Mouse (Mus musculus) heart, adult 2 months (tissue): ENCODE results near the gene F7. TPM values are rescaled to one million over a fixed set of nuclear protein-coding genes. Genes with fewer than 3 reads are reported as not detected.

Experiments
- DNase-seq, 2 experiments: peaks; one replicate each; pipeline ENCODE4 v3.0.0; 2021
- H3K27ac ChIP-seq: fragments of 200-600 bp; 2 replicates; pipeline ENCODE4 v1.8.1; 2022
- H3K27me3 ChIP-seq: fragments of 200-500 bp; 2 replicates; pipeline ENCODE4 v1.6.1; 2012; ENCODE audit warnings: mild to moderate bottlenecking, low read length, inconsistent platforms, mixed read lengths; ENCODE audit not compliant: control insufficient read depth, insufficient read depth
- H3K36me3 ChIP-seq: fragments of 200-500 bp; 2 replicates; pipeline ENCODE4 v1.6.1; 2012; ENCODE audit warnings: low read length, inconsistent platforms; ENCODE audit not compliant: control insufficient read depth, insufficient read depth
- H3K4me1 ChIP-seq: fragments of 200-500 bp; 2 replicates; pipeline ENCODE4 v1.6.1; 2011; ENCODE audit warnings: low read length; ENCODE audit not compliant: control insufficient read depth, insufficient read depth
- H3K4me3 ChIP-seq: fragments of 200-600 bp; 2 replicates; pipeline ENCODE4 v1.8.1; 2022
- H3K79me2 ChIP-seq: fragments of 200-500 bp; replicated peaks from 2 replicates; pipeline ENCODE4 v1.6.1; 2012; ENCODE audit warnings: mild to moderate bottlenecking, inconsistent platforms, low read length, moderate library complexity, mixed read lengths; ENCODE audit not compliant: control insufficient read depth, insufficient read depth
- H3K9ac ChIP-seq: fragments of 200-500 bp; 2 replicates; pipeline ENCODE4 v1.6.1; 2012; ENCODE audit warnings: low read depth, mild to moderate bottlenecking, control low read depth, inconsistent platforms, low read length, mixed read lengths
- CTCF ChIP-seq: fragments of 200-600 bp; IDR thresholded peaks from 2 replicates; pipeline ENCODE4 v1.8.1; 2022; ENCODE audit warnings: antibody characterized with exemption, mild to moderate bottlenecking, moderate library complexity
- EP300 ChIP-seq: fragments of 200-500 bp; IDR thresholded peaks from 2 replicates; pipeline ENCODE4 v1.6.1; 2011; ENCODE audit warnings: low read depth, low read length, control low read depth; ENCODE audit not compliant: insufficient read depth
- POLR2A ChIP-seq: fragments of 200-500 bp; IDR thresholded peaks from 2 replicates; pipeline ENCODE4 v1.6.1; 2011; ENCODE audit warnings: mild to moderate bottlenecking, low read depth, low read length, control low read depth; ENCODE audit not compliant: insufficient read depth
- WGBS: fragments of 180-500 bp; shearing (Covaris S2); methylation state at CpG from one replicate; pipeline ENCODE4 v1.1.7; 2018; 5-methylcytosine and 5-hydroxymethylcytosine counted together
- intact Hi-C: fragments of 180-260 bp; cut with DNase I; formaldehyde crosslinking; loops from one replicate; pipeline ENCODE4 v1.15.1; 2025
- polyA plus RNA-seq: library from polyadenylated mRNA; depleted of rRNA; stranded (reverse); fragments of >200 nt; gene quantifications from 2 replicates; pipeline ENCODE4 v1.2.3, GENCODE M21; 2012
- total RNA-seq, 2 experiments: library from RNA; stranded (reverse); gene quantifications; 2 replicates each; pipeline ENCODE4 v1.2.3; 2021

The F7 gene
- total and polyA plus RNA-seq, 3 experiments = 0.21 to 0.45 (median 0.21) TPM

DNA sequence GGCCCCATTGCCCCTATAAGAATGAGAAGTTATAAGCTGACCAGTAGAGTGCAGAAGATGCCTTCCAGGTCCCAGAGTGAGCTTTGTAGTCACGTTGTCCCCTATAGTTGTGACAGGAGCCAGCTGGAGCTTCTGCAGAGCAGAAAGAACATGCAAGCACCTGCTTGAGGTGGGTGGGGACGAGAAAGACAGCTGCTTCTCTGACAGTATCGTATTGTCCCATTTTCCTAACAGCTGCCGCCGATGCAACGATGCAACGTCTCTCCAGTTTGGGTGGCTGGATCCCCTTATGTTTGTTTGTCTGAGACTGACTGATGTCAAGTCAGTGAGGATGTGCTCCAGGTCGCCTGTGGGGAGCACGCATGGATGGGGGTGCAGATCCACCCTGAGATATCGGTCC is 34.4 kb upstream of the F7 start:
- intact Hi-C loops = no loop called here
- no peak overlapping the region for H3K4me3 ChIP-seq
- no peak overlapping the region for H3K9ac ChIP-seq
- peaks cover 1% of the 10 kb centered on the region; the same call in 1 of the 2 replicates for H3K79me2 ChIP-seq
- no peaks in the 10 kb centered on the region for H3K36me3 ChIP-seq
- DNase-seq = no peak
- TF ChIP-seq POLR2A (no peak), EP300 (no peak), CTCF (no peak)
- 79% methylated on average over 10 of the region's 10 CpGs for WGBS
- H3K4me1 ChIP-seq = peaks cover 4% of the 10 kb centered on the region
- no peak overlapping the region for H3K27ac ChIP-seq
- H3K27me3 ChIP-seq = no peaks in the 10 kb centered on the region

GRCm38 (mm10) chr8:12994468-12994867 is 31.4 kb upstream of the F7 start:
- Histone ChIP-seq H3K4me3 (no peak overlapping the region), H3K4me1 (peaks cover 2% of the 10 kb centered on the region; the same call in 1 of the 2 replicates), H3K27ac (no peak overlapping the region), H3K79me2 (no peaks in the 10 kb centered on the region; the same call in 1 of the 2 replicates), H3K27me3 (no peaks in the 10 kb centered on the region), H3K36me3 (no peaks in the 10 kb centered on the region), H3K9ac (no peak overlapping the region)
- DNase-seq = no peak
- intact Hi-C loops = no loop called here
- WGBS = 79% methylated on average over 5 of the region's 5 CpGs
- TF ChIP-seq POLR2A (no peak), CTCF (no peak), EP300 (no peak)

DNA sequence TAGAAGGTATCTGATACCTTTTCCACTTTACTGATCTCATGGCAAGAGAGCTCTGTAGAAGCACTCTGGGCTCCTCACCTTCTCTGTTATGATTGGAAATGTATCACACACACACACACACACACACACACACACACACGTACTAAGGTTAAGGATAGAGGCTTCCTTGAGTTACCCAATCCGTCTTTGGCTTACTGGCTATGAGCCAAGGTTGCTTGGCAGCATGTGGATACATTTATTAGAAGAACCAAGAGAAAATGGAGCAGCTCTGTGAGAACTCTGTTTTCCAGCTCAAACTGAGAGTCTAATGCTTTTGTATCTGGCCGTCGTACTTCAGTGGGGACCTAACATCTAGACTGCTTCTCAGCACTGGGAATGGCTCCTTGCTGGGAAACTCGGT is 30.4 kb upstream of the F7 start:
- Histone ChIP-seq H3K36me3 (no peaks in the 10 kb centered on the region), H3K79me2 (no peaks in the 10 kb centered on the region; the same call in 1 of the 2 replicates), H3K27ac (no peak overlapping the region), H3K4me3 (no peak overlapping the region), H3K4me1 (peaks cover 2% of the 10 kb centered on the region; the same call in 1 of the 2 replicates), H3K27me3 (no peaks in the 10 kb centered on the region), H3K9ac (no peak overlapping the region)
- no peak for DNase-seq
- TF ChIP-seq EP300 (no peak), CTCF (no peak)
- 61% methylated on average over 5 of the region's 5 CpGs for WGBS
- intact Hi-C loops = no loop called here

DNA sequence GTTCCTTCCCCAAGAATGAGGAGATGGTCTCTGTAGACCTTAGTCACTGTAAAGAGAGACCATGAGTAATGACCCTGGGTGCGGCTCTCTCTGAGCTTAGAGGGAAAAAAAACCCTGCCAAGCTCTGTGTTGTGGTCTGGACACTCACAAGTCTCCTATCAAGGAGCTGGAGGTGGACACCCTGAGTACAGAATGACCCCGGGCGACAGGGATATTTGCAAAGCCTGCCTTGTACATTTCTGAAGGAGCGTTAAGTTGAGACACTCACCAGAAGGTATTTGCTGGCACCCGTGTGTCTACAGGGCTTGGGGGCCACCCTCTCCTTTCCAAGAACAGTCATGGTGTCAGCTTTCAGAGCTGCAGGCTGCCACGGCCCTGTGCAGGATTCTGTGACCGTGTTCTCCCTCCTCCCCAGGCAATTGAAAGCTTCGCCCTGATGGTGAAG is 29.0 kb upstream of the F7 start:
- peak in 1 of 2 experiments; percentile 28 for DNase-seq
- no peak overlapping the region for H3K27ac ChIP-seq
- intact Hi-C loops = no loop called here
- TF ChIP-seq EP300 (no peak), CTCF (no peak), POLR2A (no peak)
- H3K27me3 ChIP-seq = no peaks in the 10 kb centered on the region
- no peaks in the 10 kb centered on the region; the same call in 1 of the 2 replicates for H3K79me2 ChIP-seq
- peaks cover 2% of the 10 kb centered on the region; the same call in 1 of the 2 replicates for H3K4me1 ChIP-seq
- H3K36me3 ChIP-seq = no peaks in the 10 kb centered on the region
- no peak overlapping the region for H3K9ac ChIP-seq
- H3K4me3 ChIP-seq = no peak overlapping the region
- 35% methylated on average over 8 of the region's 8 CpGs for WGBS

DNA sequence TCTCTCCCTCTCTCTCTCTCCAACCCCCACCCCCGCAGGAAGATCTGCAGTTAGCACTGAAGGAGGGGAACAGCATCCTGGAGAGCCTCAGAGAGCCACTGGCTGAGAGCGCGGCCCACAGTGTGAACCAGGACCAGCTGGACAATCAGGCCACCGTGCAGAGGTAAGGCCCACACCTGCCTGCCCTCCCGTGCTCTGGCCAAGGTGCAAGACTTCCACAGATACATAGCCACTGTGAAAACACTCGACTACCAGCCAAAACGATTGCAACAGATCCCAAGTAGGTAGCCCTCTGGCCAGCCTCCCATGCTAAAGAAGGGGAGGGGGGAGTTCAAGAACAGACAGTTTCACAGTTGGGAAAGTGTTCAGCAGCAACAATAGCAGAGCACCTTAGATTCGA is 27.5 kb upstream of the F7 start:
- H3K4me1 ChIP-seq = peaks cover 2% of the 10 kb centered on the region; the same call in 1 of the 2 replicates
- no peaks in the 10 kb centered on the region for H3K27me3 ChIP-seq
- no peak for DNase-seq
- intact Hi-C loops = no loop called here
- no peak for TF ChIP-seq POLR2A
- TF ChIP-seq EP300 = no peak
- TF ChIP-seq CTCF = no peak
- no peak overlapping the region for H3K4me3 ChIP-seq
- no peaks in the 10 kb centered on the region; the same call in 1 of the 2 replicates for H3K79me2 ChIP-seq
- H3K27ac ChIP-seq = no peak overlapping the region
- H3K36me3 ChIP-seq = no peaks in the 10 kb centered on the region
- WGBS = 77% methylated on average over 8 of the region's 8 CpGs
- no peak overlapping the region for H3K9ac ChIP-seq

- intact Hi-C loops = no loop called here
- WGBS = 19% methylated on average over 9 of the region's 9 CpGs
- H3K9ac ChIP-seq = no peak overlapping the region
- H3K4me1 ChIP-seq = peaks cover 2% of the 10 kb centered on the region; the same call in 1 of the 2 replicates
- H3K27me3 ChIP-seq = no peaks in the 10 kb centered on the region
- no peaks in the 10 kb centered on the region for H3K79me2 ChIP-seq
- H3K4me3 ChIP-seq = no peak overlapping the region
- H3K27ac ChIP-seq = no peak overlapping the region
- H3K36me3 ChIP-seq = no peaks in the 10 kb centered on the region
- peak; percentile 42 to 45 for DNase-seq
- TF ChIP-seq EP300 (no peak), POLR2A (no peak), CTCF (no peak)
Measured at GRCm38 (mm10) chr8:12999793-13000192, 26.0 kb upstream of the F7 start.
